Mouse (Mus musculus): ENCODE results near the gene Sympk. TPM values are rescaled to one million over a fixed set of nuclear protein-coding genes. Genes with fewer than 3 reads are reported as not detected.

Sympk gene
- polyA plus RNA-seq, 1 experiment from 2014 or later = 30.1 TPM

GRCm38 (mm10) chr7:19100290-19100689, 76.1 kb downstream of the Sympk start:
- no peak for ATAC-seq (ENCODE audit: low FRiP score, low read depth)
- Histone ChIP-seq H3K36me3 (peaks cover 18% of the 10 kb centered on the region; the same call in 1 of the 2 replicates), H3K4me3 (no peak overlapping the region), H3K4me2 (no peak overlapping the region), H3K4me1 (replicated peaks) (peaks cover 16% of the 10 kb centered on the region), H3K9me3 (0 out of 2 replicates have a peak, but pooled peaks cover 3% of the 10 kb centered on the region), H3K27me3 (0 out of 2 replicates have a peak, but pooled peaks cover 9% of the 10 kb centered on the region), H3K9ac (no peak overlapping the region), H3K27ac (replicated peaks) (no peak overlapping the region)
- 95% methylated on average over 1 of the region's 1 CpGs for WGBS

- Histone ChIP-seq H3K4me2 (no peak overlapping the region), H3K4me1 (replicated peaks) (no peaks in the 10 kb centered on the region), H3K27me3 (no peaks in the 10 kb centered on the region), H3K27ac (replicated peaks) (no peak overlapping the region), H3K36me3 (peaks cover 18% of the 10 kb centered on the region; the same call in 1 of the 2 replicates), H3K4me3 (no peak overlapping the region), H3K9ac (no peak overlapping the region), H3K9me3 (0 out of 2 replicates have a peak, but pooled peaks cover 3% of the 10 kb centered on the region)
- ATAC-seq (ENCODE audit: low FRiP score, low read depth) = no peak
Measured at GRCm38 (mm10) chr7:19103741-19104140, 79.6 kb downstream of the Sympk start.

Small RNA genes within 50 kb of the gene (microRNA-seq; reads per million reads assigned to microRNA genes)
- not detected for gene Mir3100

Other genes with a start within 250 kb of the Sympk start
- not detected in 2 replicates for gene Psg19, start 225.9 kb upstream of the Sympk start, polyA plus RNA-seq (2015; fragmentation: Nextera tagmentation; extraction: Ambion mirVana)
- 0.06 TPM in 1 of 2 replicates, not detected in the other for gene Psg17, start 202.8 kb upstream of the Sympk start, polyA plus RNA-seq (2015; fragmentation: Nextera tagmentation; extraction: Ambion mirVana)
- 0.44 and 1.3 TPM in 2 replicates for gene Mill2, start 184.4 kb upstream of the Sympk start, polyA plus RNA-seq (2015; fragmentation: Nextera tagmentation; extraction: Ambion mirVana)
- gene Pglyrp1, start 153.0 kb upstream of the Sympk start, polyA plus RNA-seq (2015; fragmentation: Nextera tagmentation; extraction: Ambion mirVana) = 22.9 and 25.9 TPM in 2 replicates
- gene Ccdc61, start 114.0 kb upstream of the Sympk start, polyA plus RNA-seq (2015; fragmentation: Nextera tagmentation; extraction: Ambion mirVana) = 29.7 and 30.6 TPM in 2 replicates
- gene Nova2, start 98.5 kb upstream of the Sympk start, polyA plus RNA-seq (2015; fragmentation: Nextera tagmentation; extraction: Ambion mirVana) = 12.5 and 13.0 TPM in 2 replicates
- 0.53 and 0.83 TPM in 2 replicates for gene Nanos2, start 37.0 kb upstream of the Sympk start, polyA plus RNA-seq (2015; fragmentation: Nextera tagmentation; extraction: Ambion mirVana)
- gene Mypop, start 33.1 kb upstream of the Sympk start, polyA plus RNA-seq (2015; fragmentation: Nextera tagmentation; extraction: Ambion mirVana) = 6.9 and 7.2 TPM in 2 replicates
- 31.6 and 35.2 TPM in 2 replicates for gene Irf2bp1, start 20.3 kb upstream of the Sympk start, polyA plus RNA-seq (2015; fragmentation: Nextera tagmentation; extraction: Ambion mirVana)
- 0.08 TPM in 1 of 2 replicates, not detected in the other for gene Foxa3, start 839 bp upstream of the Sympk start, polyA plus RNA-seq (2015; fragmentation: Nextera tagmentation; extraction: Ambion mirVana)
- 0.16 and 0.31 TPM in 2 replicates for gene Rsph6a, start 30.3 kb downstream of the Sympk start, polyA plus RNA-seq (2015; fragmentation: Nextera tagmentation; extraction: Ambion mirVana)
- 36.2 and 42.5 TPM in 2 replicates for gene Dmwd, start 51.9 kb downstream of the Sympk start, polyA plus RNA-seq (2015; fragmentation: Nextera tagmentation; extraction: Ambion mirVana)
- gene Dmpk, start 59.5 kb downstream of the Sympk start, polyA plus RNA-seq (2015; fragmentation: Nextera tagmentation; extraction: Ambion mirVana) = 10.5 and 10.9 TPM in 2 replicates
- 2.5 and 2.6 TPM in 2 replicates for gene Six5, start 70.2 kb downstream of the Sympk start, polyA plus RNA-seq (2015; fragmentation: Nextera tagmentation; extraction: Ambion mirVana)
- gene Gm4969, start 94.0 kb downstream of the Sympk start, polyA plus RNA-seq (2015; fragmentation: Nextera tagmentation; extraction: Ambion mirVana) = 6.9 and 8.1 TPM in 2 replicates
- 16.2 and 16.6 TPM in 2 replicates for gene Fbxo46, start 95.5 kb downstream of the Sympk start, polyA plus RNA-seq (2015; fragmentation: Nextera tagmentation; extraction: Ambion mirVana)
- 21.7 and 24.2 TPM in 2 replicates for gene Qpctl, start 124.9 kb downstream of the Sympk start, polyA plus RNA-seq (2015; fragmentation: Nextera tagmentation; extraction: Ambion mirVana)
- 116 and 118 TPM in 2 replicates for gene Snrpd2, start 125.3 kb downstream of the Sympk start, polyA plus RNA-seq (2015; fragmentation: Nextera tagmentation; extraction: Ambion mirVana)
- gene Gipr, start 141.8 kb downstream of the Sympk start, polyA plus RNA-seq (2015; fragmentation: Nextera tagmentation; extraction: Ambion mirVana) = 2.1 TPM in 2 replicates
- gene Eml2, start 152.0 kb downstream of the Sympk start, polyA plus RNA-seq (2015; fragmentation: Nextera tagmentation; extraction: Ambion mirVana) = 8.2 and 8.8 TPM in 2 replicates
- gene Gpr4, start 188.2 kb downstream of the Sympk start, polyA plus RNA-seq (2015; fragmentation: Nextera tagmentation; extraction: Ambion mirVana) = 2.7 and 3.8 TPM in 2 replicates
- 38.5 and 41.8 TPM in 2 replicates for gene Opa3, start 204.0 kb downstream of the Sympk start, polyA plus RNA-seq (2015; fragmentation: Nextera tagmentation; extraction: Ambion mirVana)
- 41.5 and 42.1 TPM in 2 replicates for gene Vasp, start 247.4 kb downstream of the Sympk start, polyA plus RNA-seq (2015; fragmentation: Nextera tagmentation; extraction: Ambion mirVana)